Mouse (Mus musculus) fat pad, adult 2 months (tissue): ENCODE results near the gene Dnah3.

Experiments used
- DNase-seq: peaks from one replicate; pipeline ENCODE4 v3.0.0-alpha.2; 2011; ENCODE audit warnings: low read depth, low spot score; ENCODE audit errors: extremely low read depth

Dnah3 gene

DNA sequence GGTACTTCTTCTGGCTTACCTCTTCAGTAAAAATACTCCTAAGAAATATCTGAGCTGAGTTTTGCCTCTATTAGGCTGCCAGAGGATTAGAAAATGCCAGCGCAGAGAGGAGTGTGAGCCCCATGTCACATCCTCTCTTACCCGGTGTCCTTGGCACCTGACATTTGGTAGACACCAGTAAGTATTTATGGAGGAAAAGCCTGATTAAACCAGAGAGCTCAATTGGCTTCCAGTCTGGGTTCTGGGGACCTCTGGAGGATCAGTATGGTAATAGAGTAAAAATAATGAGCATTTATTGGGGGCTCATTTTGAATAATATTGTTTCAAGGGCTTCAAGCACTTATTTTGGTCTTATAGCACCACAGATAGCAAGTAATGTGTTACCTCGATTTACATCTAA lies 39.6 kb downstream of the Dnah3 start:
- DNase-seq = no peak

DNA sequence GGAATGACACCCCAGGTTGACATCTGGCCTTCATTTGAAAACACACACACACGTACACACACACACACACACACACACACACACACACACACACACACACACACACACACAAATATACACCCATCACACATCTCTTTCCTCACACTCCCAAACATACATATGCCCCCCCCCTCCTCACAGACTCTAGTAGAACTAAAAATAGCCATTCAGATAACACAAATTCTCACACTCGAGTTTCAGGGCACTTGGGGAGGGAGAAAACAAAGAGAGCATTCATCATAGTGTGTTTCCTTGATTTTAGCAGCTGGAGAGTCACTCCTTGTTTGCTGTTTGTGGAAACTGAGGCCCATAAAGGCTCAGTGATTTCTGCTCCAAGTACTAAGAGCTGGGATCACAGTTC lies 41.1 kb downstream of the Dnah3 start:
- DNase-seq = no peak

DNA sequence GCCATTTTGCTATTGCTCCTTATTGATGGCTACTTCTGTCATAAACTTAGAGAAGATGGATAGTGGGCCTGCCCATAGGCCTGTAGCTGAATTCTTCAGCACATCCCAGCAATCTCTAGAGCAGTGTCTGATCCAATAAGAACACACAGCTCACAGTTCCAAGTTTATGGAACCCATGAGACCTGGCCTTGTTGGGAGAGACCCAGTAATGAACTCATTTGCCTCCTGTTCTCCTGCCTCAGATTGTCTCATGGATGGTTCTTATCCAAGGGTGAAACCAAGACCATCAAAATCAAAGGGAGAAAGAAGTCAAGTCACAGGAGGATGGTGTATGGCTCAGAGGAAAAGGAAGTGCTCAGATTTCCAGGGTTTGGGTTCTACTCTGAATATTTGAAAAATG lies 44.6 kb downstream of the Dnah3 start:
- DNase-seq = no peak

DNA sequence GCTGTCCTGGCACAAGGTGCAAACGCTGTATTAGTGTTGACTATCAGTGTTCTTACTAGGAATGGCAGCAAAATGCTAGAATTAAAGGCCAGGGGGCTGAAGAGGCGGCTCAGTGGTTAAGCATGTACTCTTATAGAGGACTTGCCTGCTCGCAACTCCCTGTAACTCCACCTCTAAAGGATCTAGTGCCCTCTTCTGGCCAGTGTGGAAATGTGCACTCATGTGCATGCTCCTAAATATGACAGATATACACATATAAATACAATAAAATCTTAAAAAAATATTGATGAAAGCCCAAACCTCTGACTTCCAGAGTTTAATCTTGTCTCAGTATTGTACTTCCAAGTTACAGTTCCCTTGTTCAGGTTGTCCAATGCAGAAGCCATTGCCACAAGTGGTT lies 51.1 kb downstream of the Dnah3 start:
- no peak for DNase-seq

DNA sequence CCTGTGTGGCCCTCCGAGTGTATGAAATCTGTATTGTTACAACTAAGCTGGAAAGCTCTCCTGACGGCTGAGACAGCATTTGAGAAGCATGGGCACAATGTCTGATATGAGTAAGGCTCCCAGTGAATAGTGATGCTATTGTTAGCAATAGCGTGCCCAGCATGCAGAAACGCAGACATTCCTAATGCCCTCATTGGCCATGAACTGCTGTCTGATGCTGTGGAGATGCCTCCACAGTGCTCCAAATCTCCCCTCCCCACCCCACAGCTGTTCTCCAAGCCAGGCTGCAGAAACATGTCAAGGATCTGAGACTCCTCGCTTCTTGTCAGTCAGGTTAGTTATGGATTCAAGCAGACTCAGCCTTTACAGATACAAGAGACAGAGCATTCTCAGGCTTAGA lies 58.7 kb downstream of the Dnah3 start:
- no peak for DNase-seq

DNA sequence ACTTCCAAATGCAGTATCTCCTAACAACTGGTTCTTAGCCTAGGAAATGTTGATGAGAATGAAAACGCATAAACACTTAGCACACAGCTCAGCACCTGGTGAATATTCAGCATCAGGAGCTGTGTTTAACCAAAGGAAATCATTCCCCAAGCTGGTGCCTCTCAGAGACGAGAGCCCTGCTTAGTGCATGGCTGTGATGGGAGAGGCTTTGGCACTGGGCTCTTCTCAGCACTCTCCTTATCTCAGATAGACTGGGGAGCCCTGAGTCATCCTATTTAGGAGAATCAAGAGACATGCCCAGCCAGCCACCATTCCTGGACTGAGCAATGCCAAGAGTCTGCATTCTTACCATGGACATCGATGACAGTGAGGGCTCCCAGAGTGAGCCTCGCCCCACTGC lies 60.1 kb downstream of the Dnah3 start:
- no peak for DNase-seq

DNA sequence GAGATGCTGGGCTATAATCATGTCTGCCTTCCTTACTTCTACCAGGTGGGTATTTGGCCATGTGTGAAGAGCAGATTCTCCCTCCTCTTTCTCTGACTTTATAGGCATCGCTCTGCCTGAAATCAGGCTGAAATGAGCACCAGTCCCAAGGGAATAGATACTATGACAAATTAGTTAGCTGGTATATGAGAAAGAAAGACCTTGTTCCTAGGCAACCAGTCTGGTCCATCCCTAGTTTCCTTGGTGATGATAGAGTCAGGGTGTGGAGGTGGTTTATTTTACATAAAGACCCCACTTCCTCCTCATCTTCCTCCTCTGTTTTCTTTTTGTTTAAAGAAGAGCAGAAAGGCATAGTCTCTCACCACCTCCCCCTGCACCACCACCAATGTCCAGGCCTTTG lies 60.5 kb downstream of the Dnah3 start:
- DNase-seq = no peak

DNA sequence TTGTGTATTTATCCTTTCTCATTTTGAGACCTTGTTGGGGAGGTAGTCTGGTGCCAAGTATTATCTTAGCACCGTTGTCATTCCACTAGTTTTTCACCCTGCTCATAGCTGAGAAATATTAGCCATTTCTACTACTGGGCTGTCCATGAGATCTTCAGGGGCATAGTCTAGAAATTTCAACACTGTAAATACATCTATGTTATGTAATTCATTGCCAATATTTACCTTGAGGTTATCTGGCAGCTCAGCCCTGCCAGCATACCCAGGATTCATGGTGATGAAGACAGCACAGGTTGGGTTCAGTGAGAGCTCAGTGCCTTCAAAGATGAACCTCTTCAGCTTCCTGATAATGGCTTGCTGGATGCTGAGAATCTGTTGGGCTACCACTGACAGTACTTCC lies 66.4 kb downstream of the Dnah3 start:
- DNase-seq = no peak

DNA sequence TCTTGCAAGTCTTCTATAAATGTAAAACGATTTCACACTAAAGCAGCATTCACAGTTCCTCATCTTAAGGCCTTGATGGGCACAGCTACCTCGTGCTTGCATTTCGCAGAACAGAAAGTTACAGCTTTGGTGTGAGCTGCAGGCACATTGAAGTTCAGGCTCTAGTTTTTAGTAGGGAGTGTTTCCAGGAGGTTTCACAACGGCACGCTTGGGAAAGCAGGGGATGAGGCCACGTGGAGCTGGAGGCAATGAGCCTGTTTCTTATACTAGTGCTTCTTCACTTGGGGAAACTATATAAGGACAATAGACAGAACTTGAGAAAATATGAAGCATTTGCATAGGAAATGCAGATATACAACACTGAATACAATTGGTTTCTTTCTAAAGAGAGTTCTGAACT lies 98.0 kb downstream of the Dnah3 start:
- peak; percentile 34 for DNase-seq

DNA sequence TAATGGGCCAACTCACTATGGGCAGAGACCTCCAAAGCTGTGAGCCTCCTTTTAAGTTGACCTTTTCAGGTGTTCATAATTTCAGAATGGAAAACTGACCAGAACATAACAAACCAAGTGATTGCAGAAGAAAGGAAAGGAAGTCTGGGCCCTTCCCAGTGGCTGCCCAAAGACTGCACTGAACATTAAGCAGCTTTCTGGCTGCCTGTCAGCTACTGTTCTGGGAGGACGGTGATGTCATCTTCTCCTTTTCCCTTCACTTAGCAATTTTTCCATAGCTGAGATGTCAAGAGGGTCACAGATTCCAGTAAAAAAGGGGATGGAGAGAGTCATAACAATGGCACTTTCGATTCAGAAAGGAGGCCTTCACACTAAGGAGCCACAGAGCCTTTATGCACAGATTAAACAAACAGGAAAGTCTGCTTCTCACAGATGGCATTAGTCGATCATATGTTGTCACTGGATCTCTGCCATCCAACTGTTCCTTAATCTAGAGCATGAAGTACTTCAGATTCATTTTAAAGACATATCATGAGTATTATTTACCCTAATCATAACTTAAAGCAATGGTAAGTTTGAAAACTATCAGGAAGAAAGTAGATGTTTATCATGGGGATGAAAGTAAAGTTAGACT lies 109.7 kb downstream of the Dnah3 start:
- DNase-seq = no peak

DNA sequence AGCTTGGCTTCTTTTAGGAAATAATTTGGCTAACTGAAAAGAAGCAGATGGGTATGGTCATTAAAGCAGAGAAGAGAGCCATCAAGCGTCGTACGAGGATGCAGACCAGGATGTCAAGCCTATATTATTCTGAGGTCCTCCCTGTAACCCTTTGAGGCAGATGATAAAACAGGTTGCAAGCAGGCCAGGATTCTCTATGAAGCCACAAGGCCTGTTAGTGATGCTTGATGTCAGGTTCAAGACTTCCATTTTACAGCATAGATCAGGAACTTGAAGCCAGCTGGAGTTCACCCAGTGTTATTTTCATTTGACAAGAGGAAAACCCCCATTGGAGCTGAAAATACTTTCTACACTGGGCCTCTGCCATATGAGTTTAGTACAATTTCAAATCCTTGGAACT lies 114.9 kb downstream of the Dnah3 start:
- DNase-seq = no peak

DNA sequence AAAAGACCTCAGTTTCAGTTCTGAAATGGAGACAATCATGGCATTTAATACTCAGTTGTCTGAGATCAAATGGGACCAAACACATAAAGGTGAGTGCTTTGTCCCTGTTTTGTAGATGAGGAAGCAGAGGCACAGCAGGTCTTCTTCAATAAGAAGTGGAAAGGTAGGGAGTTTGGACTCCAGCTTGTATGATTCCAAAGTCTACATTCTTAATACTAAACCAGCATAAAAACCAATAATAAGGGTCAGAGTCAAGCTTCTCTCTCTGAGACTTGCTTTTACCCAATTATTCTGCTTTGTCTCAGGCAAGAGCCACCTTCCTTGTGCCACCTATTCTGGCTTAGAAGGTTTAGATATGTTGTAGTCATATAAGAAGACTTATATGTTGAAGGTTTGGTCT lies 116.5 kb downstream of the Dnah3 start:
- no peak for DNase-seq

DNA sequence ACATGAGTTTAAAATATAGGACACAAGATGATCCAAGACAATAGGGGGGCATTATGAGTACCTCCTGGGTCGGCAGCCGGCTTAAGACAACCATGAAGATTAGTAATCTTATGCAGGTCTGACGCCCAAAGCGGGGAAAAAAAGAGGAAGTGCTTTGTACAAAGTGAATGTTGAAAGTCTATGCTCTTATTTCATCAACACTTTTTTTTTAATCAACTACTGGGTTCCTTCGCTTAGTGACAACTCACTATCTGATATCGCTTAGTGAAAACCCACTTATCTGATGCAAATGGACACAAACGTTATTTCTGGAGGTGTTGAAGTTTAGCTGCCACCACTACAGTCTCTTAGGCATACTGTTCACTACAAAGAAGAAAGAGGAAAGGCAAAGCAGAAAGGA lies 117.5 kb downstream of the Dnah3 start:
- no peak for DNase-seq

DNA sequence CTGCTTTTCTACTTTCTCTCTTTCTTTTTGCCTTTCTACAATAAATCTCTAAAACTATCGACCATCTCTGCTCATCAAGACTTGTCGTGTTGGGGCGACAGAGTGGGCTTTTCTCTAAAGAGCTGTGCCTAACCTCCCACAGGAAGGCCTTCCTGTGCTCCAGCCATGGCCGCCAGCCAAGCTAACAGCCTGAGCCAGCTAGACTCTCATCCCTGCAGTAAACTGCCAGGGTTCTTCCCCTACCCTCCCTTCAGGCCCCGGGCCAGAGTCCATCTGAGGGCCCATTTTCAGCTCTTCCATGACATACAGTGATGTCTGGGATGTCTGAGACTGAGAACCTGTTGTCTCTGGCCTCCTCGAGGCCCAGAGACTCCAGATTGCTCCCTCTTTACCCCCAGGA lies 118.8 kb downstream of the Dnah3 start:
- DNase-seq = no peak

DNA sequence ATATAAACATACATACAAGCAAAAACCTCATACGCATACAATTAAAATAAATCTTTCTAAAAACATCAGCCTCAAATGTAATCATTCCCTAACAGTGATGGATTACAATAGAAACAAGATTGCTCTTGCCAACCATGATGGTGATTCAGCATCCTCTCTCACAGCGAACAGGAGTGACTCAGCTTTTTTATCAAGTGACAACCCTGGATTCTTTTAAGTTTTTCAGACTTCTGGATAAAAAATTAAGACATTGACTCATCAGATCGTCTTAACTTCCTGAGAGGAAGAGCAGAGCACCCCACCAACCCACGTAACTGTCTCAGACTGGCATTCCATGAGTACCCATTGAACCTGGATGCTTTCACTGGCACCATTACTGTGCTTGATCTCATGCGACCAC lies 120.9 kb downstream of the Dnah3 start:
- DNase-seq = no peak

DNA sequence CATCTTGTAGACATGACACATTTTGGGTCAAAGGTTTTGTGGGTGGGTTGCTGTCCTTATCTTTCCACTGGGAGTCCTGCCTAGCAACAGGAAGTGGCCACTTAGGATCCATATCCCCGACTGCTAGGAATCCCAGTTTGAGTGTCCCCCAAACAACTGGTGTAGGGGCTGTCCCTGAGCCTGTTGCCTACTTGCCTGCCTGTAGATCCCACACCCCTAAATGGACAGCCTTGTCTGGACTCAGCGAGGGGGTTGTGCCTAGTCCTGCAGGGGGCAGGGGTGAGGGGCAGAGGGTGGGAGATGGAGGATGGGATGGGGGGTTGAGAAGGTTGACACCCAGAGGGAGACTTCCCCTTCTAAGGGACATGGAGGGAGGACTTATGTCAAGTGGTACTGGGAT lies 125.8 kb downstream of the Dnah3 start:
- DNase-seq = no peak

DNA sequence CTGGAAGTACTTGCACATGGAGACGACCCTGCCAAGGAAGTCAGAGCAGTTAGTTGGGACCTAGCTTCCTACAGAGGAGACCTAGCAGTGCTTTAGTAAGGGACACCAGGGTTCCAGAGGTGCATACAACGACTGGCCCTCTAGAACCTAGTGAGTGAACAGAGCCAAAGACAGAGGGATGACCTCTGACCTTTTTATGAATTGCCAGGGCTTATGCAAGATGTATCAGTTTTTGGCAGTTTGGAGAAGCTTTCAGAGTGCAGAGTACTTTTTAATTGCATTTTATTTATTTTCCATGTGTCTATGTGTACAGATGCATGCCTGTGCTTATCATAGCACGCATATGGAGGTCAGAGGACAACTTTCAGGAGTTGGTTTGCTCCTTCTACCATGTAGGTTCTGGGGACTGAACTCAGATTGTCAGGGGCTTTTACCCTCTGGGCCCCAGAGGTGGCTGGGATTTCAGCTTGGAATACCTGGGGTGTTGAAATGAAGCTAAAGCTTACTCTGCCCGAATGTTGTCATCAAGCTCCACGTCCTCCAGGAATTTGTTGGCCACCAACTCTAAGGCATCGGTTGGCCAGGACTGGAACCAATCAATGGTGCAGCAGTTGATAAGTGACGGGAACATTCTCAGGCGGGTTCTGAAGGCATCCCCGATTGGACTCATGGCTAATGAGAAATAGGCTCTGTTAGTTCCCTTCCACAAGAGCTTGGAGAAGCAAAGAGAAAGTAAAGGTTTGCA lies 129.3 kb downstream of the Dnah3 start:
- no peak for DNase-seq

DNA sequence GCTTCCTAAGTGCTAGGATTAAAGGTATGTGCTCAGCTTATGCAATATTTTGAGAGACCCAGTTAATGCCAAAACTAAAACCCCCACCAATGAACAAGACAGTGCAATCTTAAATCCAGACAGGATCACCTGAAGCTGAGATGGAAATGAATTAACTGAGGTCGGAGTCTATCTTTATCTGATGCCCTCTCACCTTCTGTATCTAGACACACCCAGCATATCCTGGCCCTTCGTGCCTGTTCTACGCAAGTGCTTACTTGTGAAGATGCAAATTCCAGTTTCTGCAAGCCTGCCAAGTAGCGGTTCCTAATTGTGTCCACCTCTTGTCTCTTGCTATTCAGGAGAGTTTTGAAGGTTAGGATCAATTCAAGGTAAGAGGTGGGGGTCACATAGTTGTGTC lies 129.9 kb downstream of the Dnah3 start:
- no peak for DNase-seq

DNA sequence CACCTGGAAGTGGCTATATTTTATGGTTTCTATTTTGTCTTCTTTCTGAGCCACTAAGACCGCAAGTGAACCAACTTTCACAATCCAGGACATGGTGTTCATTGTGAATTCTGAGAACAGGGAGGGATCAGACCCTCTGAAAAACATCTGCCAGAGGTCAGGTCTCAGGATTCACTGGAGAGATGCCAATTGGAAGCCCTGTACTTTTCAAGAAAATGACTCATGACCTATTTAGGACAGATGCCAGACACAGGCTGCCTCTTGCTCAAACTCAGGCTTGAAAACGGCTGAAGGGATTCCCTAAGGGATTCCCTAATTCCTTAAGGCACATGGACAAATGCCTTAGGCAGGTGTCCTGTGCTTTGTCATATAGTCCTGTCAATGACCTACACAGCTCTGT lies 134.0 kb downstream of the Dnah3 start:
- peak; percentile 80 for DNase-seq

DNA sequence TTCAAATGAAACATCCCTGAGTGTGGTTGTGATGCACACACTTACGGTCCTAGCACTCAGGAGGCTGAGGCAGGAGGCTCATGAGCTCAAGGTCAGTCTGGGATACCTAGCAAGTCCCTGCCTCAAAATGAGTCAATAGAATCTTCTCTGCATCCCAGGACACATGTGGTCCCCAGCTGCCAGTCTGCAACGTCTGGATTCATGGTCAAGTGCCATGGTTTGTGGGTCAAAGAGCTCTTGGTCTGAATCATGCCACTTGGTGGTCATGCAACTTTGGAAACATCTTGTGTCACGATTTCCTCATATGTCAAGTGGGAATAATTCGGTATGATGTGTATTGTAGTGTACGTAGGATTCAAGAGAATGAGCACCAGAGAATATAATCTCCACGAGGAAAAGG lies 134.5 kb downstream of the Dnah3 start:
- no peak for DNase-seq

DNA sequence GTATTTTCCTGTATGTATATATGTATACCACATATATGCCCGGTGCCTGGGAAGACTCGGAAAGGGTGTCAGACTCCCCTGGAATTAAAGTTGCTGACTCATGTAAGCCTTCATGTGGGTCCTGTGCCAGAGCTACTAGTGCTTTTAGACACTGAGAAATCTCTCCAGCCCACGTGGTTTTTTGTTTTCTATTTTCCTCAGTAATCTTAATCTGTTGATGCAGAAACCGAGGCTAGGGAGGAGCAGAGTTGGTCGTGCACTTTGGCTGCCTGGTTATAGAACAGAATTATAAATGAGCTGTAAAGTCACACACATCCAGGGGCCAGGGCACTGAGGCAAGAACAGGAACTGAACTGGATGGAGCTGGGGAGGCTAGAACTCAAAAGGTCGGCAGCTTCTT lies 135.1 kb downstream of the Dnah3 start:
- no peak for DNase-seq

DNA sequence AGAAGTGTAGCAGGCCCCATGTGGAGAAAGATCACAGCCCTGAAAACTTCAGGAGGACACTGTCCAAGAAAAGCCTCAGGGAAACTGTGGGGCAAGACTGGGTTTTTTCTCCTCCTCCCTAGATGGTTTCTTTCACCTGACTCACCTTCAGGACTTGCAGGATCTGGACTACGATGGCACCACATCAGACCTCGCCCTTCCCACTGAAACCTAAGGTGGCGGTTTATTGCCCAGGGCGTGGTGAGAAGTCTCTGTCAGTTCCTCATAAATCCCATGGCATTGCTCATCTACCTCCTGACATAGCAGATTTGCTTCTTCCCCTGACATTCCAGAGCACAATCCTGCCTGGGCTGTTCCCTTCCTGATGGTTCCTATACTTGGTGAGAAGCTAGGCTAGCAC lies 135.6 kb downstream of the Dnah3 start:
- no peak for DNase-seq

DNA sequence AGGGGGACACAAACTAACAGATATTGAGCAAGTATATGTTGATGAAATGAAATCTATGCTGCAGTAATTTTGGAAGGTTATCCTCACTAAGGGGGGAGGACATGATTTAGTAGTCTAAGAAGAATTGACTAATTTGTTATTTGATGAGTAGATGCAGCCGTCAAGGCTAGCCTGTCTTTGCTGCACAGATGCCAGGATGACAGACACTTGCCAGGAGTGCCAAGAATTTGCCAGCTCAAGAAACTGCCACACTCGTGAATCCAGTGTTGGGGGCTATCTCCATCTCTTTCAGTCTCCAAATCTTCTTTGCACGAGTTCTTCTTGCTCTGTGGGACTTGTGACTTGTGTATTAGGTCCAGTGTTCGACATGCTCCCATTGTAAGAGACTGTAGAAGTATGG lies 136.0 kb downstream of the Dnah3 start:
- DNase-seq = no peak
